Mouse (Mus musculus) forebrain, embryonic 16.5 days (tissue): ENCODE measurements around the gene Lamtor2. TPM values are rescaled to one million over a fixed set of nuclear protein-coding genes. Genes with fewer than 3 reads are reported as not detected.

ENCODE experiments used
- ATAC-seq: fragments of 200-750 bp; cut with Nextera tagmentation; 2 replicates; pipeline ENCODE4 v1.8.0; 2017; ENCODE audit warnings: mild to moderate bottlenecking, moderate library complexity
- H3K27ac ChIP-seq: fragments of 300-500 bp; sonication (generic); 2 replicates; pipeline ENCODE4 v1.5.1; 2014; ENCODE audit warnings: low read length, control low read depth
- H3K27me3 ChIP-seq: fragments of 300-500 bp; sonication (generic); replicated peaks from 2 replicates; pipeline ENCODE4 v1.6.1; 2014; ENCODE audit warnings: low read length; ENCODE audit not compliant: control insufficient read depth, insufficient read depth
- H3K36me3 ChIP-seq: fragments of 300-500 bp; sonication (generic); 2 replicates; pipeline ENCODE4 v1.6.1; 2014; ENCODE audit not compliant: control insufficient read depth, insufficient read depth
- H3K4me1 ChIP-seq: fragments of 300-500 bp; sonication (generic); replicated peaks from 2 replicates; pipeline ENCODE4 v1.6.1; 2014; ENCODE audit warnings: low read length; ENCODE audit not compliant: control insufficient read depth, insufficient read depth
- H3K4me2 ChIP-seq: fragments of 300-500 bp; sonication (generic); 2 replicates; pipeline ENCODE4 v1.6.1; 2014; ENCODE audit warnings: mild to moderate bottlenecking, low read length, control low read depth
- H3K4me3 ChIP-seq: fragments of 300-500 bp; sonication (generic); replicated peaks from 2 replicates; pipeline ENCODE4 v1.5.1; 2014; ENCODE audit warnings: mild to moderate bottlenecking, low read length, control low read depth
- H3K9ac ChIP-seq: fragments of 300-500 bp; sonication (generic); replicated peaks from 2 replicates; pipeline ENCODE4 v1.6.1; 2014; ENCODE audit warnings: low read depth, low read length, control low read depth
- H3K9me3 ChIP-seq: fragments of 300-500 bp; sonication (generic); 2 replicates; pipeline ENCODE4 v1.6.1; 2016; ENCODE audit warnings: low read length; ENCODE audit not compliant: control insufficient read depth
- WGBS: fragments of 180-500 bp; shearing (Covaris S2); extraction: QIAGEN DNeasy Blood & Tissue Kit; methylation state at CpG from one replicate; pipeline ENCODE4 v1.1.7; 2014; 5-methylcytosine and 5-hydroxymethylcytosine counted together
- polyA plus RNA-seq: library from polyadenylated mRNA; unstranded; fragments of >200 nt; fragmentation: Nextera tagmentation; extraction: Ambion mirVana; gene quantifications from 2 replicates; pipeline ENCODE4 v1.2.1, GENCODE M21; 2015

Gene Lamtor2
- polyA plus RNA-seq, 1 experiment from 2014 or later: 193 TPM

DNA sequence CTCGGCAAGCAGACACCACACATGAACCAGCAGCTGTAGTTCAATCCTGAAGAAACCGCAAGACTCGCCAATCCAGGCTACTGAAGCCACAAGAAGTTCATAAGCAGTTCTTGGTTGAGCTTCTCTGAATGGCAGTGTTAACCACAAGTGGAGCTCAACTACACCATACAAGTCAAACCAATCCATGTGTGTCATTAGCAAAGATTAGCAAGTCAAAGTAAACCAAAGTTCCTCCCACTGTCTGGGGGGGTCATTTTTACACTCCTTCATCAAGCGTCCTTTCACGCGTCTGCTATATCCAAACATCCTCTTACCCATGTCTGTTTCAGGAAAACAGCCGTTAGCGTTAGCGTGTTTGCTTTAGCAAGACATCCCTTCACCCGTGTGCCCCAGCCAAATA, 17.5 kb upstream of the Lamtor2 start:
- ATAC-seq: no peak
- H3K4me2 ChIP-seq: no peak overlapping the region
- 94% methylated on average over 10 of the region's 10 CpGs for WGBS

DNA sequence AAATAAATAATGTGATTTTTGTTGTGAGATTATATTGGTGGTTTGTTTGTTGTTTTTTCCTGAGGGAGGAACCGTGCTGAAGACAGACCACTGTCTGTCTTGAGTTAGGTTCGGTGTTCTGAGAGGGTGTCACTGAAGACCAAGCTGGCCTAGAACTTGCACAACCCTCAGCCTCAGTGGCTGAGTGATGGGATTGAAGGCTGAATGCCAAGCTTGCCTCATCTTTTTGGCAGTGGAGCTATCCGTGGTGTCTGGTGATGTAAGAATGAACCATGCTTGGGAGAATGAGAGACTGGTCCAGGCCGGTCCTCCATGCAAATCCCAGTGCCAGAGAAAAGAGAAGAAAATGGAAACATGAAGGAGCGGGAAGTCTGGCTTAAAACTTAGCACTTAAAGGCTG, 16.8 kb upstream of the Lamtor2 start:
- no peak for ATAC-seq
- Histone ChIP-seq H3K4me2 (no peak overlapping the region), H3K4me1 (no peaks in the 10 kb centered on the region), H3K9me3 (no peaks in the 10 kb centered on the region), H3K9ac (no peak overlapping the region), H3K4me3 (no peak overlapping the region), H3K27ac (no peak overlapping the region), H3K27me3 (no peaks in the 10 kb centered on the region), H3K36me3 (peaks cover 48% of the 10 kb centered on the region)
- WGBS: 88% methylated on average over 5 of the region's 5 CpGs

More for the DNA sequence above, 17.5 kb upstream of the Lamtor2 start:
- Histone ChIP-seq H3K27me3 (no peaks in the 10 kb centered on the region), H3K27ac (no peak overlapping the region), H3K9ac (no peak overlapping the region), H3K9me3 (no peaks in the 10 kb centered on the region), H3K36me3 (peaks cover 43% of the 10 kb centered on the region), H3K4me1 (no peaks in the 10 kb centered on the region), H3K4me3 (no peak overlapping the region)

DNA sequence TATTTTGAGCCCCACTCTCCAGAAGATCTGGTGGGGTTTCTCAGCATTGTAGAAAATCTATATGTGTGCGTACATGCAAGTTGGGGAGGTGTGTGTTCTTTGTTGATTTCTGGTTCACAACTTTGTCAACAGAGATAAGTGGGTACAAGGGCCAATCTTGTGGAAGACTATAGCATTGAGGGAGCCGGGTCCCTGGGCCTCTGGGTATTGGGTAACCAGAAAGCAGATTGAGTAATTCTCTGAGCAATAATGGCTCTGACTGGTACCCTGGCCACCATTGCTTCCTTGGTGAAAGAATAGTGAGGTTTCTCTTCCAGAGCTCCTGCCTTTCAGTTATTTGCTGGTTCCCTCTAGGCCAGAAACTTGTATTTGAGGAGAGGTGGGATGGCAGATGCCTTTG, 16.2 kb upstream of the Lamtor2 start:
- Histone ChIP-seq H3K4me3 (no peak overlapping the region), H3K9ac (no peak overlapping the region), H3K9me3 (no peaks in the 10 kb centered on the region), H3K4me2 (no peak overlapping the region), H3K4me1 (no peaks in the 10 kb centered on the region), H3K36me3 (peaks cover 52% of the 10 kb centered on the region), H3K27ac (no peak overlapping the region), H3K27me3 (no peaks in the 10 kb centered on the region)
- WGBS: 94% methylated on average over 2 of the region's 2 CpGs
- ATAC-seq: no peak

DNA sequence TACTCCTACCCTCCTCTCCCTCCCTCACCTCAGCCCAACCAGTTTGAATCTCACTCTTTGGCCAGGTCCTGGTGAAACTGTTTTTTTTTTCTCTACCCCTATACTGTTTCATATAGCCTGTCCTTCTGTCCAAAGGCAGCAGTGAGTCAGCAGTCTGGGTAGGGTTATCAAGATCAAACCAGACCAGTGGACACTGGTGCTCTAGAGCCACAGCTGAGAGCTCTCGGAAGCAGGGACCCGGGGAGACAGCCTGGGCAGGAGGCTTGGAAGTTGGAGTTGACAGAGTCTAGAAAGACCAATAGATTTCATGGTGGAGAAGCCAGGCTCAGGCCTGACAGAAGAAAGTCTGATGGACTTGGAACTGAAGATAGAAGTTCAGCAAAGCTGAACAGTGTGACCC, 15.7 kb upstream of the Lamtor2 start:
- Histone ChIP-seq H3K4me2 (no peak overlapping the region), H3K4me3 (no peak overlapping the region), H3K9ac (no peak overlapping the region), H3K4me1 (no peaks in the 10 kb centered on the region), H3K36me3 (peaks cover 57% of the 10 kb centered on the region), H3K27ac (no peak overlapping the region), H3K9me3 (no peaks in the 10 kb centered on the region), H3K27me3 (no peaks in the 10 kb centered on the region)
- no peak for ATAC-seq
- WGBS: 100% methylated on average over 2 of the region's 2 CpGs

DNA sequence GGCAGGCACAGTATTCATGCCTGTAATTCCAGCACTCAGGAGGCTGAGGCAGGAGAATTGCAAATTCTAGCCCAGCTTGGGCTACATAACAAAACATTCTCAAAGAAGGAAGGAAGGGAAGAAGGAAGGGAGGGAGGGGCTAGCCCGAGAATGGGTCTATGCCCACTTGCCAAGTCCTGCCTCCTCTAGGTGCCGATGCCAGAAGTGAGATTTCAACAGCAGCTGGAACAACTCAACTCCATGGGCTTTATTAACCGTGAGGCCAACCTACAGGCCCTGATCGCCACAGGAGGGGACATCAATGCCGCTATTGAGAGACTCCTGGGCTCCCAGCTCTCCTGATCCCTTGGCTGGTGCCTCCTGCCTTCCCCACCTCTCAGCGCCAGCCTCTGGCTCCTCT, 15.0 kb upstream of the Lamtor2 start:
- peaks cover 58% of the 10 kb centered on the region for H3K36me3 ChIP-seq
- 90% methylated on average over 6 of the region's 6 CpGs for WGBS
- H3K4me3 ChIP-seq: no peak overlapping the region
- H3K4me2 ChIP-seq: no peak overlapping the region
- no peaks in the 10 kb centered on the region for H3K9me3 ChIP-seq
- H3K27ac ChIP-seq: no peak overlapping the region
- H3K9ac ChIP-seq: no peak overlapping the region
- H3K4me1 ChIP-seq: no peaks in the 10 kb centered on the region
- ATAC-seq: no peak
- no peaks in the 10 kb centered on the region for H3K27me3 ChIP-seq

DNA sequence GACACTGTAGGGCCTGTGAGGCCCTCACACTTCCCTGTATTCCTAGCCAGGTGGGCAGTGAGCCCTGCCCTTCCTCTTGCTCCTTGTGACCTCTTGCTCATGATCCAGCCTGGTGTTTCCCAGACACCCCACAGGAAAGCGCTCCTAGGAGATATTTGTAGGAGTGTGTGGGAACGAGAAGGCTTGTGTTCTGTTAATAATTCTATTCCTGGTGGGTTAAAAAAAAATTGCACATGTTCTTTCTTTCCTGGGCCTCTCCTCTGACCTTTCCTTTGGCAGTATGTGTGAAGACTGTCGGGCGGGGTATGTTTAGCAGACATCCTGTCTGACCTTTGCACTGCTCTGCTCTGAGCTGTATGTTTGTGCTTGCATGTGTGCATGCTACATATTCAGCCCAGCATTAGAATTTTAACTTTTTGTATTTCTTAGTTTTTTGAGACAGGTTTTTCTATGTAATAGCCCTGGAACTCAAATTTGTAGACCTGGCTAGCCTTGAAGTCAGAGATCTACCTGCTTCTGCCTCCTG, 13.7 kb upstream of the Lamtor2 start:
- no peak overlapping the region for H3K4me2 ChIP-seq
- H3K4me3 ChIP-seq: no peak overlapping the region
- H3K36me3 ChIP-seq: peaks cover 61% of the 10 kb centered on the region
- H3K27ac ChIP-seq: no peak overlapping the region
- no peaks in the 10 kb centered on the region for H3K9me3 ChIP-seq
- no peaks in the 10 kb centered on the region; the same call in 1 of the 2 replicates for H3K4me1 ChIP-seq
- no peak for ATAC-seq
- 93% methylated on average over 4 of the region's 4 CpGs for WGBS
- no peaks in the 10 kb centered on the region for H3K27me3 ChIP-seq
- no peak overlapping the region for H3K9ac ChIP-seq

DNA sequence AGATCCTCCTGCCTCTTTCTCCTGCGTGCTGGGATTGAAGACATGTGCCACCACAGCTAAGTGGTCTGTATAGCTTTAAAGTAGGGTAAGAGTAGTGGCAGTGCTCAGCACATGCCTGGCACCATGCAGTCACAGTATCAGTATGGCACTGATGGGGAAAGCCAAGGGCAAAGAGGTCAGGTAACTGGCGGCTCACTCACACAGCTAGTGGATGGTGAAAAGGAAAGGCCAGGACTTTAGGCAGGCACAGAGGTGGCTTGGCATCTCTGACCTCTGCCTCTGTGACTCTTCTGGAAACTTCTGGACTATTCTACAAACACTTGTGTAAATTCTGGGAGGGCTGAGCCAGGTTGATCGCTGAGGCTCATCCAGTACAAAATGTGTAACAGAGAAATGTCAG, 13.2 kb upstream of the Lamtor2 start:
- no peak overlapping the region for H3K4me3 ChIP-seq
- H3K27me3 ChIP-seq: no peaks in the 10 kb centered on the region
- H3K9me3 ChIP-seq: no peaks in the 10 kb centered on the region
- H3K4me1 ChIP-seq: no peaks in the 10 kb centered on the region; the same call in 1 of the 2 replicates
- WGBS: 93% methylated on average over 3 of the region's 3 CpGs
- no peak for ATAC-seq
- H3K27ac ChIP-seq: no peak overlapping the region
- H3K36me3 ChIP-seq: peaks cover 61% of the 10 kb centered on the region
- H3K9ac ChIP-seq: no peak overlapping the region
- H3K4me2 ChIP-seq: no peak overlapping the region

DNA sequence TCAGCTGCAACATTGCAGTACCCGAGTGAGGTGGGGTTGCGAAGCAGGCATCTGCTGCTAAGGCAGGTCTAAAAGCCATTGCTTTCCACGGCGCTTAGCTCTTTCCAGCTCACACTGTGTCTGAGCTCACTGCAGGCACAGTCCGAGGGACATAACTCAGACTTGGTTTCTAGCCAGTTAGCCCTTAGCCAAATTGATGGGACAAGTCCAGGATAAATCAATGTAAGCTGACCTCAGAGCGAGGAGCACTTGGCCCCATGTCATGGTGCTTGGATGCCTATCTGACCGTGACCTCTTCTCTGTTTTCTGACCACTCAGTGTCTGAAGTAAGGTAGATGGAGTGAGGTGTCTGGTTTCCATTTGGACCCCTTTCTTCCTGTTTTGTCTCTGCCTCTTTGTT, 11.1 kb upstream of the Lamtor2 start:
- no peak for ATAC-seq
- Histone ChIP-seq H3K27me3 (no peaks in the 10 kb centered on the region), H3K9ac (no peak overlapping the region), H3K4me3 (no peak overlapping the region), H3K4me2 (no peak overlapping the region), H3K9me3 (no peaks in the 10 kb centered on the region), H3K27ac (no peak overlapping the region), H3K4me1 (no peaks in the 10 kb centered on the region; the same call in 1 of the 2 replicates), H3K36me3 (peaks cover 59% of the 10 kb centered on the region)
- 90% methylated on average over 7 of the region's 7 CpGs for WGBS

DNA sequence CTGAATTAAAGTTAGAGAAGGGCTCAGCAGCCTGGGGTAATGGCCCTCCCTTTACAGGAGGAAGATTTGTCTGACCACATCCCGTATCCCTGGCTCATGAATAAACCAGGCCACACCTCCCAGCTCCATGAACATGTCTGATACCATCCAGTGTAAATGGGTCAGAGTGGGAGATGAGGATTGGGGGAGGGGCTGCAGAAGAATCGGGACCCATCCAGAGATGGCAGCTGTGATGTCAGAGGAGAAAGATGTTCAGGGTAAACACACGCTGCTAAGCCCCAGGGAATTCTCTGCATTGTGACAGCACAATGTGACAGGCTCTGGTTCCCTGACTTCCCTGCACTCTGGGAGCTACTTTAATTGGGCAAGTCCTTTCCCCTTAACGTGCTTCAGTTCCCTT, 10.6 kb upstream of the Lamtor2 start:
- no peaks in the 10 kb centered on the region for H3K9me3 ChIP-seq
- H3K4me2 ChIP-seq: no peak overlapping the region
- no peak for ATAC-seq
- H3K27ac ChIP-seq: no peak overlapping the region
- H3K36me3 ChIP-seq: peaks cover 56% of the 10 kb centered on the region
- WGBS: 51% methylated on average over 4 of the region's 4 CpGs
- H3K9ac ChIP-seq: no peak overlapping the region
- H3K27me3 ChIP-seq: no peaks in the 10 kb centered on the region
- H3K4me3 ChIP-seq: no peak overlapping the region
- H3K4me1 ChIP-seq: no peaks in the 10 kb centered on the region; the same call in 1 of the 2 replicates

DNA sequence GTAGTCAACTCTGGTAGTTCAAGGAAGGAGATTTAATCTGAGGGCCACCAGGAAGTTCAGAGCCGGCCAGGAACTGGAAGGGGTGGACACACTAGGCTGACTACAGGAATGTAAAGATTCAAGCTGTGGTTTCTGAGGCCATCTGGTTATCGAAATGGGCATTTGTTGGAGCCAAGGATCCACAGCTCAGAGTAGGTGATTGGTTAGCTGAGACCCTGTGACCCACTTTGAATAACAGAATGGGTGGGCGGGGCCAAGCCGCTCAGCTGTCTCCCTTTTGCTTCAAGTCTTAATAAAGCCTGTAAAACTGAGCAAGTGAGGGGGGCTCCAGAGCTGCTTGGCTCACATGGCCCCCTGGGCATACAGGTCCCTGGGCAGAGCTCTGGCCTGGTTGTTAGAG, 9.1 kb upstream of the Lamtor2 start:
- Histone ChIP-seq H3K4me2 (no peak overlapping the region), H3K36me3 (peaks cover 46% of the 10 kb centered on the region), H3K27ac (no peak overlapping the region), H3K9me3 (no peaks in the 10 kb centered on the region), H3K4me3 (no peak overlapping the region), H3K9ac (no peak overlapping the region), H3K27me3 (no peaks in the 10 kb centered on the region), H3K4me1 (no peaks in the 10 kb centered on the region; the same call in 1 of the 2 replicates)
- 61% methylated on average over 4 of the region's 4 CpGs for WGBS
- no peak for ATAC-seq
